Mouse (Mus musculus) testis, adult 2 months (tissue): ENCODE data around the gene Foxj1.

Experiments
- CTCF ChIP-seq: fragments of 200-500 bp; IDR thresholded peaks from 2 replicates; pipeline ENCODE4 v1.5.1; 2012; ENCODE audit warnings: low read depth, mild to moderate bottlenecking, inconsistent platforms, low read length, moderate library complexity; ENCODE audit not compliant: control insufficient read depth, insufficient read depth, insufficient replicate concordance
- POLR2A ChIP-seq: fragments of 200-500 bp; IDR thresholded peaks from 2 replicates; pipeline ENCODE4 v1.6.1; 2012; ENCODE audit warnings: low read depth, mild to moderate bottlenecking, inconsistent platforms, low read length, moderate library complexity; ENCODE audit not compliant: control insufficient read depth

- peak; percentile 71 for TF ChIP-seq POLR2A
- no peak; the same call in none of the 2 replicates for TF ChIP-seq CTCF
These were observed at the start of gene Foxj1 for GRCm38 (mm10) chr11:116335244-116336036.
